Mouse (Mus musculus) forebrain, embryonic 14.5 days (tissue): ENCODE results near the gene Hmgcll1. TPM values are rescaled to one million over a fixed set of nuclear protein-coding genes. Genes with fewer than 3 reads are reported as not detected.

ENCODE experiments used
- ATAC-seq: fragments of 200-750 bp; cut with Nextera tagmentation; 2 replicates; pipeline ENCODE4 v1.8.0; 2017; ENCODE audit warnings: mild to moderate bottlenecking, moderate library complexity
- DNase-seq: peaks from one replicate; pipeline ENCODE4 v3.0.0-alpha.2; 2015; ENCODE audit warnings: low spot score
- H3K27ac ChIP-seq: fragments of 300-500 bp; sonication (generic); 2 replicates; pipeline ENCODE4 v1.5.1; 2014; ENCODE audit warnings: low read depth, mild to moderate bottlenecking, control low read depth, low read length, moderate library complexity
- H3K27me3 ChIP-seq: fragments of 300-500 bp; sonication (generic); replicated peaks from 2 replicates; pipeline ENCODE4 v1.6.1; 2014; ENCODE audit warnings: low read length, control low read depth, mixed read lengths; ENCODE audit not compliant: control insufficient read depth, insufficient read depth
- H3K36me3 ChIP-seq: fragments of 300-500 bp; sonication (generic); 2 replicates; pipeline ENCODE4 v1.6.1; 2014; ENCODE audit warnings: low read length, control low read depth; ENCODE audit not compliant: control insufficient read depth, insufficient read depth
- H3K4me1 ChIP-seq: fragments of 300-500 bp; sonication (generic); 2 replicates; pipeline ENCODE4 v1.6.1; 2014; ENCODE audit warnings: antibody characterized with exemption, low read length, control low read depth; ENCODE audit not compliant: control insufficient read depth, insufficient read depth
- H3K4me2 ChIP-seq: fragments of 300-500 bp; sonication (generic); 2 replicates; pipeline ENCODE4 v1.6.1; 2014; ENCODE audit warnings: mild to moderate bottlenecking, control low read depth, low read length
- H3K4me3 ChIP-seq: fragments of 300-500 bp; sonication (generic); 2 replicates; pipeline ENCODE4 v1.5.1; 2014; ENCODE audit warnings: low read depth, low read length, control low read depth
- H3K9ac ChIP-seq: fragments of 300-500 bp; sonication (generic); 2 replicates; pipeline ENCODE4 v1.6.1; 2014; ENCODE audit warnings: mild to moderate bottlenecking, low read length, control low read depth, moderate library complexity
- H3K9me3 ChIP-seq: fragments of 300-500 bp; sonication (generic); replicated peaks from 2 replicates; pipeline ENCODE4 v1.6.1; 2016; ENCODE audit warnings: low read length, control low read depth, mixed read lengths; ENCODE audit not compliant: control insufficient read depth
- WGBS: fragments of 180-500 bp; shearing (Covaris S2); extraction: QIAGEN DNeasy Blood & Tissue Kit; methylation state at CpG from one replicate; pipeline ENCODE4 v1.1.7; 2014; 5-methylcytosine and 5-hydroxymethylcytosine counted together
- polyA plus RNA-seq: library from polyadenylated mRNA; unstranded; fragments of >200 nt; fragmentation: Nextera tagmentation; extraction: Ambion mirVana; gene quantifications from 2 replicates; pipeline ENCODE4 v1.2.1, GENCODE M21; 2014

The Hmgcll1 gene
- 17.2 and 21.5 TPM in 2 replicates for polyA plus RNA-seq

GRCm38 (mm10) chr9:76014631-76015531, at the start of gene Hmgcll1:
Hmgcll1 (plus strand) TSS chr9:76014855.
- Histone ChIP-seq H3K4me3 (peak within 1 kb of the TSS; percentile 53), H3K27me3 (no peaks in the 10 kb centered on the region), H3K4me1 (no peaks in the 10 kb centered on the region), H3K36me3 (no peaks in the 10 kb centered on the region), H3K9me3 (no peaks in the 10 kb centered on the region), H3K4me2 (peak within 1 kb of the TSS; percentile 77), H3K9ac (peak within 1 kb of the TSS; percentile 85), H3K27ac (peak within 1 kb of the TSS; percentile 91)
- DNase-seq = peak; percentile 58
- 2% methylated on average over 38 of the region's 40 CpGs for WGBS
- peak; percentile 91 for ATAC-seq

DNA sequence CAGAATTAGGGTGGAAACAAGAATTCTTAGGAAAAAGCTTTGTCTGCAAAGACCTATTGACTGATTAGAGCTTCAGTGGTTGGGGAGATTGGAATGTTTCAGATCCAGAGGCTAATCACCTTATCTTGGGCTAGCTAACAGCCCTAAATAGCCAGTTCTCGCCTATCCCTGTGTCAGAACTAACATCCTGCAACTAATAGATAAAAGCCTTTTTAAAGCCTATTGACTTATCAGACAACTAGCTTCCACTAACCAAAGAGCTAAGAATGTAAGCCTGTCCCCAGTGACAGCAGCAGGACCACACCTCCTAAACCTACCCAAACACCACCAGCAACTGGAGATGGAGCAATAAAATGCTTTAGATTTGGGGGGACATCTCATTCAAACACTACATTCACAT, 34.6 kb upstream of the Hmgcll1 start:
- Histone ChIP-seq H3K27ac (no peak overlapping the region), H3K9ac (no peak overlapping the region), H3K4me2 (no peak overlapping the region), H3K36me3 (no peaks in the 10 kb centered on the region), H3K4me1 (no peaks in the 10 kb centered on the region), H3K9me3 (no peaks in the 10 kb centered on the region), H3K4me3 (no peak overlapping the region), H3K27me3 (no peaks in the 10 kb centered on the region)
- ATAC-seq (no peak), DNase-seq (no peak)
- WGBS = 34% methylated on average over 1 of the region's 1 CpGs

DNA sequence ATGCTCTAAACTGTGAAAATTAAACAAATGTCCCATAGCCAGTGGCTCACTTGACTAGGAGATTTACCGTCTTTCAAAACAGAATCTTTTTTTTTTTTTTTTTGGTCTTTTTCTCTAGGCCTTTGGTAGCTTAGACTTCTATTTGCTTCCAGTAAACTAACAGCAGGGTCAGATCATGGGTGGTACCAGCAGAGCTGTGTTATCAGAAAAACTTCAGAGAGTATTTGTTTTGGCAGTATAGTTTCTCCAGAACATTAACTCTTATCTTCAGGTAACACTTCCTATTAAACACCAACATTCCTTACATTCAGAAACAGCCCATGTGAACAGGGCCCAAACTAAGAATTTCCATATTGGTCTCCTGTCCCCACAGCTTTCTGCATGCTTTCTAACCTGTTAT, 33.5 kb upstream of the Hmgcll1 start:
- Histone ChIP-seq H3K4me2 (no peak overlapping the region), H3K9me3 (no peaks in the 10 kb centered on the region), H3K27me3 (no peaks in the 10 kb centered on the region), H3K9ac (no peak overlapping the region), H3K36me3 (no peaks in the 10 kb centered on the region), H3K4me1 (no peaks in the 10 kb centered on the region), H3K27ac (no peak overlapping the region), H3K4me3 (no peak overlapping the region)
- no peak for DNase-seq
- ATAC-seq = no peak
- WGBS = 100% methylated on average over 1 of the region's 1 CpGs

GRCm38 (mm10) chr9:75989491-75989890, 25.2 kb upstream of the Hmgcll1 start:
- Histone ChIP-seq H3K4me2 (no peak overlapping the region), H3K9me3 (no peaks in the 10 kb centered on the region), H3K4me3 (no peak overlapping the region), H3K27me3 (no peaks in the 10 kb centered on the region), H3K9ac (no peak overlapping the region), H3K36me3 (no peaks in the 10 kb centered on the region), H3K27ac (no peak overlapping the region), H3K4me1 (no peaks in the 10 kb centered on the region)
- 90% methylated on average over 4 of the region's 4 CpGs for WGBS
- DNase-seq (no peak), ATAC-seq (no peak)

DNA sequence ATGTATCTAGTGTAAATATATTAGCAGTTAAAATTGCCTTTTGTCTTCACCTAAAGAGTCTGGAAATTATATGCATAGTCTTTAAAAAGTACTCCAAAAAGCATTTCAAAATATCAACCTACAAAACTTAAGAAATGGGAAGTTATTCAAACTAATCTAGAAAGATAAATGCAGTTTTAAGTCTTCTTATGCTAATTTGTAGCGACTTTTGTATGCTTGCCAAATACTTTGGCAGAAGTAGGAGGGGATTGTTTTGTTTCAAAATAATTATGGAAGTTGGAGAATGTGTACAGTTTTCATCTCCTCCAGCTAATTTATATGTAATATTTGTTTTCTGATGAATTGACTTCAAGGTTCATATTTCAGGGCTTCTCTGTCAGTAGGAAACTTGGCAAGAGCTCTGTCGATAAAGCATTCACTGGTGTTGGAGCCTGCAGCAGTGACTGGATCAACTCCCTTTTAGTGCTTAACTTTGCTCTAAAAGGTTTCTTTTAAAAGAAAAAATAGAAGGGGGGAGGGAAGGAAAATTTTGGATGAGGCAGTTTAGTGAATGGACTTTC, 15.8 kb upstream of the Hmgcll1 start:
- Histone ChIP-seq H3K4me1 (peaks cover 10% of the 10 kb centered on the region), H3K9ac (no peak overlapping the region), H3K9me3 (no peaks in the 10 kb centered on the region), H3K27ac (no peak overlapping the region), H3K4me2 (no peak overlapping the region), H3K4me3 (no peak overlapping the region), H3K36me3 (no peaks in the 10 kb centered on the region), H3K27me3 (no peaks in the 10 kb centered on the region)
- WGBS = 47% methylated on average over 2 of the region's 2 CpGs
- peak; percentile 34 for DNase-seq
- ATAC-seq = no peak

GRCm38 (mm10) chr9:76000876-76001858, 13.5 kb upstream of the Hmgcll1 start:
- ATAC-seq (peak; percentile 85), DNase-seq (peak; percentile 89)
- H3K27me3 ChIP-seq = no peaks in the 10 kb centered on the region
- peaks cover 10% of the 10 kb centered on the region for H3K4me1 ChIP-seq
- peak overlapping the region; percentile 20; the same call in 1 of the 2 replicates for H3K4me2 ChIP-seq
- no peaks in the 10 kb centered on the region for H3K9me3 ChIP-seq
- H3K36me3 ChIP-seq = no peaks in the 10 kb centered on the region
- WGBS = 22% methylated on average over 10 of the region's 10 CpGs
- no peak overlapping the region for H3K27ac ChIP-seq
- no peak overlapping the region for H3K9ac ChIP-seq
- H3K4me3 ChIP-seq = no peak overlapping the region

- peaks cover 10% of the 10 kb centered on the region for H3K4me1 ChIP-seq
- H3K4me3 ChIP-seq = no peak overlapping the region
- H3K9ac ChIP-seq = no peak overlapping the region
- ATAC-seq (no peak), DNase-seq (no peak)
- 81% methylated on average over 3 of the region's 3 CpGs for WGBS
- H3K36me3 ChIP-seq = no peaks in the 10 kb centered on the region
- no peaks in the 10 kb centered on the region for H3K9me3 ChIP-seq
- H3K4me2 ChIP-seq = no peak overlapping the region
- H3K27ac ChIP-seq = no peak overlapping the region
- no peaks in the 10 kb centered on the region for H3K27me3 ChIP-seq
Observed at GRCm38 (mm10) chr9:76003066-76003465, 11.6 kb upstream of the Hmgcll1 start.

- no peak overlapping the region for H3K4me3 ChIP-seq
- no peak overlapping the region for H3K4me2 ChIP-seq
- peaks cover 10% of the 10 kb centered on the region for H3K4me1 ChIP-seq
- DNase-seq = no peak
- no peaks in the 10 kb centered on the region for H3K9me3 ChIP-seq
- H3K9ac ChIP-seq = no peak overlapping the region
- H3K27ac ChIP-seq = no peak overlapping the region
- ATAC-seq = no peak
- 70% methylated on average over 6 of the region's 6 CpGs for WGBS
- no peaks in the 10 kb centered on the region for H3K27me3 ChIP-seq
- no peaks in the 10 kb centered on the region for H3K36me3 ChIP-seq
Observed at GRCm38 (mm10) chr9:76003637-76004036, 11.0 kb upstream of the Hmgcll1 start.
